Mouse (Mus musculus): ENCODE data around the gene Pagr1b. TPM values are rescaled to one million over a fixed set of nuclear protein-coding genes. Genes with fewer than 3 reads are reported as not detected.

Pagr1b gene
- total and polyA plus RNA-seq, 3 experiments = 1.3 to 2.0 TPM; not detected in 1

- no peak for DNase-seq
These were observed 3.7 kb upstream of the Pagr1b start for GRCm38 (mm10) chr7:127020031-127020430.

- DNase-seq = no peak
These were observed 3.1 kb upstream of the Pagr1b start for GRCm38 (mm10) chr7:127019306-127019960.

- DNase-seq = no peak
These were observed 2.4 kb upstream of the Pagr1b start for GRCm38 (mm10) chr7:127018416-127019305.

- no peak for DNase-seq
These were observed 1.7 kb upstream of the Pagr1b start for GRCm38 (mm10) chr7:127017950-127018345.

GRCm38 (mm10) chr7:127016971-127017949, 976 bp upstream of the Pagr1b start, which contains the start of gene Pagr1a:
Pagr1a (minus strand) TSS chr7:127017352.
- DNase-seq = peak; percentile 96

- DNase-seq = peak; percentile 88
These were observed 228 bp upstream of the Pagr1b start for GRCm38 (mm10) chr7:127016486-127016938.

- peak; percentile 74 for DNase-seq
These were observed 203 bp downstream of the Pagr1b start for GRCm38 (mm10) chr7:127016081-127016480.

GRCm38 (mm10) chr7:127014993-127015392, 1.3 kb downstream of the Pagr1b start:
- no peak for DNase-seq

- DNase-seq = peak; percentile 88
These were observed 2.0 kb downstream of the Pagr1b start, which contains the start of gene Mvp for GRCm38 (mm10) chr7:127014320-127014719. Mvp (minus strand) TSS chr7:127014621.

GRCm38 (mm10) chr7:127013385-127013784, 2.9 kb downstream of the Pagr1b start:
- DNase-seq = no peak

- DNase-seq = no peak
These were observed 3.4 kb downstream of the Pagr1b start for GRCm38 (mm10) chr7:127012845-127013244.

GRCm38 (mm10) chr7:127012374-127012773, 3.9 kb downstream of the Pagr1b start:
- DNase-seq = peak; percentile 68

GRCm38 (mm10) chr7:127011717-127012116, 4.6 kb downstream of the Pagr1b start:
- no peak for DNase-seq

GRCm38 (mm10) chr7:127011051-127011450, 5.2 kb downstream of the Pagr1b start:
- DNase-seq = no peak

GRCm38 (mm10) chr7:127009307-127010085, 6.8 kb downstream of the Pagr1b start:
- no peak for DNase-seq

GRCm38 (mm10) chr7:127008239-127009019, 7.9 kb downstream of the Pagr1b start:
- peak; percentile 77 for DNase-seq

GRCm38 (mm10) chr7:127007313-127008024, 8.8 kb downstream of the Pagr1b start:
- no peak for DNase-seq

- DNase-seq = no peak
These were observed 12.0 kb downstream of the Pagr1b start for GRCm38 (mm10) chr7:127004122-127004875.

- no peak for DNase-seq
These were observed 12.7 kb downstream of the Pagr1b start for GRCm38 (mm10) chr7:127003620-127004019.
